Mouse (Mus musculus): ENCODE data around the gene Lsp1. TPM values are rescaled to one million over a fixed set of nuclear protein-coding genes. Genes with fewer than 3 reads are reported as not detected.

The Lsp1 gene
- total RNA-seq, 2 experiments from 2014 or later, result 2.2 to 4.2 TPM

- peak; percentile 85 to 92 for DNase-seq (ENCODE audit: extremely low spot score in 1 of 2, low spot score in 1 of 2)
These were observed 72.6 kb downstream of the Lsp1 start for GRCm38 (mm10) chr7:142533059-142533855.

GRCm38 (mm10) chr7:142535116-142535515 is 74.5 kb downstream of the Lsp1 start:
- no peak for DNase-seq (ENCODE audit: extremely low spot score in 1 of 2, low spot score in 1 of 2)

- no peak for DNase-seq (ENCODE audit: extremely low spot score in 1 of 2, low spot score in 1 of 2)
These were observed 75.2 kb downstream of the Lsp1 start for GRCm38 (mm10) chr7:142535832-142536231.

GRCm38 (mm10) chr7:142537181-142537580 is 76.6 kb downstream of the Lsp1 start:
- no peak for DNase-seq (ENCODE audit: extremely low spot score in 1 of 2, low spot score in 1 of 2)

- DNase-seq (ENCODE audit: extremely low spot score in 1 of 2, low spot score in 1 of 2), result peak; percentile 54 to 87
These were observed 77.3 kb downstream of the Lsp1 start for GRCm38 (mm10) chr7:142537879-142538278.

GRCm38 (mm10) chr7:142538291-142538690 is 77.7 kb downstream of the Lsp1 start:
- DNase-seq (ENCODE audit: extremely low spot score in 1 of 2, low spot score in 1 of 2), result no peak

GRCm38 (mm10) chr7:142538766-142539165 is 78.2 kb downstream of the Lsp1 start:
- DNase-seq (ENCODE audit: extremely low spot score in 1 of 2, low spot score in 1 of 2), result no peak

GRCm38 (mm10) chr7:142539828-142540227 is 79.2 kb downstream of the Lsp1 start:
- DNase-seq (ENCODE audit: extremely low spot score in 1 of 2, low spot score in 1 of 2), result no peak

- no peak for DNase-seq (ENCODE audit: extremely low spot score in 1 of 2, low spot score in 1 of 2)
These were observed 82.2 kb downstream of the Lsp1 start for GRCm38 (mm10) chr7:142542771-142543303.

Other genes with a start within 250 kb of the Lsp1 start
- gene Gm7579, start 248.9 kb upstream of the Lsp1 start, total RNA-seq (2021), result not detected
- gene Krtap5-5, start 230.8 kb upstream of the Lsp1 start, total RNA-seq (2021), result not detected
- not detected for gene Gm40460, start 219.7 kb upstream of the Lsp1 start, total RNA-seq (2021)
- gene Gm2431, start 202.5 kb upstream of the Lsp1 start, total RNA-seq (2021), result not detected
- gene Gm4559, start 186.4 kb upstream of the Lsp1 start, total RNA-seq (2021), result not detected
- gene Krtap5-1, start 163.7 kb upstream of the Lsp1 start, total RNA-seq (2021), result not detected
- not detected for gene Krtap5-4, start 157.3 kb upstream of the Lsp1 start, total RNA-seq (2021)
- 10 to 100 TPM; 40.7 to 41.8 TPM for gene Ifitm10, start 87.1 kb upstream of the Lsp1 start, total RNA-seq (2021)
- gene Gm49369, start 78.1 kb upstream of the Lsp1 start, total RNA-seq (2021), result 10 to 100 TPM in 1 of 2 experiments, 1 to 10 TPM in 1; 3.2 to 10.3 TPM
- gene Ctsd, start 72.8 kb upstream of the Lsp1 start, total RNA-seq (2021), result 100 to 1,000 TPM; 313 to 344 TPM
- gene Syt8, start 26.0 kb upstream of the Lsp1 start, total RNA-seq (2021), result not detected
- under 1 TPM in 1 of 2 experiments, not detected in 1; 0.70 TPM for gene Tnni2, start 19.0 kb upstream of the Lsp1 start, total RNA-seq (2021)
- gene Tnnt3, start 38.0 kb downstream of the Lsp1 start, total RNA-seq (2021), result not detected
- gene Mrpl23, start 71.9 kb downstream of the Lsp1 start, total RNA-seq (2021), result 1 to 10 TPM; 5.8 to 6.7 TPM
- 10 to 100 TPM; 63.1 to 72.7 TPM for gene Igf2, start 206.0 kb downstream of the Lsp1 start, total RNA-seq (2021)
- under 1 TPM; 0.34 to 0.56 TPM for gene Gm49394, start 209.1 kb downstream of the Lsp1 start, total RNA-seq (2021)

Data from layer of hippocampus, postnatal 25 days (tissue).